Mouse (Mus musculus) cerebellum, adult 18-20 months (tissue): Measurements from ENCODE around the gene Ypel3.
A peak's percentile ranks its signal among the peaks of the same experiment; 100 is the strongest.
"Not testable (repeated sequence)": the region's sequence is repeated elsewhere in the genome, so short reads cannot be mapped to it uniquely, and the experiment has no call there.

Source experiments
- DNase-seq, 2 experiments: peaks; one replicate each; pipeline ENCODE4 v3.0.0; 2021

Ypel3 gene

DNA sequence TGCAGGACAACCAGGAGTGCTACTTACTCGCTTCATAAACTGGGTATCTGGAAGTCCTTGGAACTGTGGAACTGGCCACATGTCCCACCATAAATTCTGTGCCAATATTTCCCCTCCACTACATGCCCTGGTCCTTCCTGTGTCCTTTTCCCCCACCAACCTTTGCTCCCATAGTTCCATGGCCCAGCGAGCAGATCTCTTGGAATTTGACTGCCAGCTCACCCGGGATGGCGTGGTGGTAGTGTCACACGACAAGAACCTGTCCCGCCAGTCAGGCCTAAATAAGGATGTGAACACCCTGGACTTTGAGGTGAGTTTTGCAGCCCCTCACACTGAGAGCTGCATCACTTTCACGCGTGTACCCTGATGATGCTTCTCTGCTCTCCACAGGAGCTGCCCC lies 9.8 kb upstream of the Ypel3 start:
- DNase-seq: no peak

DNA sequence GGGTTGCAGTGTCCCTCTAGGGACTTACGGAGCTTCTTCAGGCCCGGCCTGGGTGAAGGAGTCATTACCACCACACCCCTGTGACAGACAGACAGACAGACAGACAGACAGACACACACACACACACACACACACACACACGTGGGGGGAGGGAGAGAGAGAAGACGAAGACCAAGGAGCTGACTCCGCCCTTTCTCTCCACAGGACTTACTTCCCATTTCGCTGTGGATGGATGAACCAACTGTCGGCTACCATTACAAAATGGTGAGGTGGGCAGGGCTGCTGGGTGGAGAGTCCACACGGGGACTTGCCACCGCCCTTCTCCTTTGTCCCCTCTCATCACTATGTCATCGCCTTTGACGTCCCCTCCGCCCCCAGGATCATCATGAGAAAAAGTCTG lies 6.0 kb upstream of the Ypel3 start:
- peak in 1 of 2 experiments; percentile 3 for DNase-seq

DNA sequence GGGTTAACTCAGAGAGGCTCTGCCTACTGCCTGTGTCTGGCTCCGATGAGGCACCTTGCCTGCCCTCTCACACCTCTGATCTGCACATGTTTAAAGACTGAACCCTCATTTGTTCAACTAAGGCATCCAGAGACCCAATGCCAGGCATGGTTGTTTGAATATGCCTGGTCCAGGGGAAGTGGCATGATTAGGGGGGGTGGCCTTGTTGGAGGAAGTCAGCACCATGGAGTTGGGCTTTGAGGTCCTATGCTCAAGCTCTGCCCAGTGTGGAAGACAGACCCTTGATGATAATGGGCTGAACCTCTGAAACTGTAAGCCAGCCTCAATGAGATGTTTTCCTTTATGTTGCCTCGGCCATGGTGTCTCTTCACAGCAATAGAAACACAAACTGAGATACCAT lies 3.4 kb upstream of the Ypel3 start:
- peak in 1 of 2 experiments; percentile 5 for DNase-seq

DNA sequence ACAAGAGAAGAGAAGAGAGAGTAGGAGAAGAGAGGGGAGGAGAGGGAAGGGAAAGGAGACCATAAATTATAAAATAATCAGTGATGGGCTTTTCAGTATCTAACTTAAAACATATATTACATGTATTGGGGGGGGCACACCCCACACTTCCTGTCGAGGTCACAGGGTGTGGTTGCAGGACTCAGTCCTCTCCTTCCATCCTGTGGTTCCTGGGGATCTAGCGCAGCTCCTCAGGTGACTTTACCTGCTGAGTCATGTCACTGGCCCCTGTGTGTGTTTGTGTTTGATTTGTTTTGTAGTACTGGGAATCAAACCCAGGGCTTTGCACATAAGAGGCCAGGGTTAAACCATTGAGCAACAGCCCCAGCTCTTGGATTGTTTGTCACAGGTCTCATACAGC lies 2.3 kb upstream of the Ypel3 start:
- no peak for DNase-seq

DNA sequence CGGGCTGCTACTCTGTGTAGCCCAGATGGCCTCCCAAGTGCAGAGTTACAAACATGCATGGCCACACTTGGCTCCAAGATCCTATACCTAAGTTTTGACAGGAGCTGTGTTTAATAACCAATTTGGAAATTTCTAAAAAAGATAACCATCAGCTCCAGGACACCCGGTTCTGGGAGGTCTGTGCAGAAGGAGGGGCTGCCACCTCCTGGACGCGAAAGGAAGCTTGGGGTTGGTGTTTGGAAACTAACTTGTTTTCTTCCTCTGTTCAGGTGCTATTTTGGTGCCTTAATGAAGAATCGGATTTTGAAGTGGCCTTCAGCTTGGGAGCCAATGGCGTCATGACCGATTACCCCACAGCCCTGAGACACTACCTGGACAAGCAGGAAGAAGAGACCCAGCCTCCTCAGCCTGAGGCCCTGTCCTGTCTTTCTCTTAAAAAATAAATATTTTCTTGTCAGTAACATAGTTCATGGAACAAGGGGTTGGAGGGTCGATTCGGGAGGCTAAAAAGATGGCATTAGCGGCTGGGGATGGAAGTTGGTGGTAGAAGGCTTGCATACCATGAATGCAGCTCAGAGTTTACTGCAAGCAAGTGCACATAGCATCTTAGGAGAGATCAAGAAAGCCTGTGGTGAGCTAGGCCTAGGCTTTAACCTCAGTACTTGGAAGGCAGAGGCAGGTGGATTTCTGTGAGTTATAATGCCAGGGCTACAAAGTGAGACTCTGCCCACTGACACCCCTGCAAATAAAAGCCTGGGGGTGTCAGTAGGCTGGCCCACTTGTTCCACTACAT lies 1.4 kb upstream of the Ypel3 start:
- peak in 1 of 2 experiments; percentile 6 for DNase-seq

DNA sequence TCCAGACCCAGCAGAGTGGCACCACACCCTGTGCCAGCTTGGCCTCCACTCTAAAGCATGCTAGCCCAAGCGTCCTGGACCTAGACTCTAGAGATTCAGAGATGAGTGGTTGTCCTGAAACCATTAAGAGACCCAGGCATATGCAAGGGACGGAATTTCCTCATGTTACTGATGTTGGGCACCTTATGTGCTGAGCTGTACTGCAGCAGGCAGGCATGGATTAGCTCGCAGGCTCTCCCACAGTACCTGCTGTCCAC lies 849 bp upstream of the Ypel3 start:
- DNase-seq: peak in 1 of 2 experiments; percentile 4

DNA sequence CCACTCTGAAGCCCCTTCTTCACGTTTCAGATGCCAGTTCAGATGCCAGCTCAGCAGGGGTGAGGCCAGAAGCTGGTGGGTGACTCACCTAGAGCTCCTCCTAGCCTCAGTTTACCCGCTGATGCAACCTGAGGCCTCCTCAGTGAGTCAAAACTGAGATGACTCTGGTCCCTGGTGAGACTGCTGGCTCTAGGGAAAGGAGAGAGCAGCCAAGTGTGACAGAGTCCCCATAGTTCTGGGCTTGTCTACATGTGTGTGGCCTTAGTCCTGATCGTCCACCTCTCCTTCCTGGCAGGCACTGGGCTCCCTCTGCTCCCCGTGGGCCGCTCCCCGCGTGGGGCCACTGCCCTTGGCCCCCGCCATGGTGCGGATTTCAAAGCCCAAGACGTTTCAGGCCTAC lies 721 bp downstream of the Ypel3 start:
- DNase-seq: peak; percentile 49 to 54

DNA sequence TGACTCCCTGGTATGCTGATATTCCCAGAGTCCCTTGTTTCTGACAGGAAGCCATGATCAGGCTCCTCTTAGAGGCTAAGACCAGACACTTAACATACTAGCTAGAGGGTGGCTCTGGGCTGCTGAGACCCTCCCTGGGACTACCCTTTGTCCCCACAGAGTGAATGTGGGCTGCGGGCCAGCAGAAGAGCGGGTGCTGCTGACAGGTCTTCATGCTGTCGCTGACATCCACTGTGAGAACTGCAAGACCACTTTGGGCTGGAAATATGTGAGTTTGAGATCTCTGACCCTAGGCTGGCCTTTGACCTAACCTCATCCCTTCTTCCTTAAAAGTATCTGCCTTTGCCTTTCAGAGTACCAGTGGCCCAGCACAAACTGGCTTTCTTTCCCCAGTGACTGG lies 1.4 kb downstream of the Ypel3 start:
- no peak for DNase-seq

DNA sequence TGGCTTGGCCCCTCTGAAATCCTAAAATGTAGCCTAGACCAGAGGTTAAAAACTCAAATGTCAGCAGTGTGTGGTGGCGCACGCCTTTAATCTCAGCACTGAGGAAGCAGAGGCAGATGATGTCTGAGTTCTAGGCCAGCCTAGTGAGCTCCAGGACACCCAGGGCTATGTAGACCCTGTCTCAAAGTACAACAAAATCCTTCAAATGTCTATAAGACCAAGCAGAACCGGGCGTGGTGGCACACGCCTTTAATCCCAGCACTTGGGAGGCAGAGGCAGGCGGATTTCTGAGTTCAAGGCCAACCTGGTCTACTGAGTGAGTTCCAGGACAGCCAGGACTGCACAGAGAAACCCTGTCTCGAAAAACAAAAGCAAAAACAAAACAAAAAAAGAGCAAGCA lies 2.3 kb downstream of the Ypel3 start:
- not testable (repeated sequence) for DNase-seq

DNA sequence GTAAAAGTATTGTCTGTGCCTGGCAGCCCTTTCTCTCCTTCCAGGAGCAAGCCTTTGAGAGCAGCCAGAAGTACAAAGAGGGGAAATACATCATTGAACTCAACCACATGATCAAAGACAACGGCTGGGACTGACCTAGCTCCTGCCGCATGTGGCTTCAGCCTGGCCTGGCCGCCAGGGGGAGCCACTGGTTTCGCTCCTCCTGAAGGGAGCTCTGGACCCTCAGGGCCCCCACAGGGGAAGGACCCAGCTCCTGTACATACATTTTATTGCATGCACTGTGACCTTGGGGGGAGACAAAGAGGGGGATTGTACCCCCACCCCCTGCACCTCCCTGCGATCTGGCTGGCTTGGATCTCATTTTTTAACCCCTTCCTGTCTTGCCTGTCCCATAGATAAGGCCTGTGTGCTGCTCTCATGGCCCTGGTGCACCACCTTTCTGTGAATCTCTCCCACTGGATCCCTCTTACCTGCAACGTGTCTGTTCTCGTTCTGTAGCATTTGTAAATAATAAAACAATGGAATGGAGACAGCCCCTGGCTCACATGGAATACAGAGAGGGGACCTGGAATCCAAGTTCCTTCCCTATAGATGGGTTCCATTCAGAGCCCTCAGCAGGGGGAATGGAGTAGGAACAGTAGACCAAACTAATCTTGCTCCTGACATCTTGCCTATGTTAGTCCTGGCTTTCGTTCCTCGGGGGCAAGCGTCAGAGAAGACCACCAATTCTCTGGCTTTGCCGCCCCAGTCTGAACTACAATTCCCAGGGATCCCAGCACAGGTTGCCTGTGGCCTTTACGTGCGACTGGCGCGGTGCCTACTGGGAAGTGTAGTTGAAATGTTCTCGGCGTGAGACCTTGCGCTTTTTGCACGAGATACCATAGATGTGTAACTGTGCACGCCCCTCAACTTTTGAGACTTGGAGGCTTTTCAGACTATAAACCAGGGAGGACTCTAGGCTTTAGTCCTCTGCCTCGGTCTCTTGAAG lies 3.5 kb downstream of the Ypel3 start:
- DNase-seq: peak; percentile 87 to 90

DNA sequence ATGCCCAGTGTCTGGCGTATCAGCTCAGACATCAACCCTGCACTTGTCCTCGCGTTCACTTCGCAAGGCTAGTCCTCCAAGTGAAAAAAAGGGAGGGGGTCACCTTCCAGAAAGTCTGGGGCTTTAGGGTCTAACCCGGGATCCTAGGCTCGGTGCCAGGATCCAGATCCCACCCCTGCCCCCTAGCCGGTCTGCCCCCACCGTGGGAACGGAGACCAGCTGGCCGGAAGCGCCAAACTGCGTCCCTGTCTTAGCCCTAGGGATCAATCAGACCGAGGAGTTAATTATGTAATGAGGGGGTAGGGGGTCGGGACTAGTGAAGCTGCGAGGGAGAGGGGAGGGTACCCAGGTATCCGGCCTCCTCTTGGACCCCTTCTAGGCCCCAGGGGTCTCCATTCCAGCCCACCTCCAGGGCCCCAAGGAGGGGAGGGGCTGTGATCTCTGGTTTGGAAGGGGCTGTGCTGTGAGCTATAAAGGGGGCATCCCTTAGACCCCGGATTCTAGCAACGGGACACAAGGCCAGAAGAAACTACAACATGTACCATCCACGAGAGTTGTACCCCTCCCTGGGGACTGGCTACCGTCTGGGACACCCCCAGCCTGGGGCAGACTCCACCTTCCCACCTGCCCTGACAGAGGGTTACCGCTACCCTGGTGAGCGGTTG lies 4.3 kb downstream of the Ypel3 start, which contains the start of gene Tbx6:
TSS of gene Tbx6 (plus strand) at position 513 of the 665 bp plus-strand sequence.
- peak in 1 of 2 experiments; percentile 49 for DNase-seq

DNA sequence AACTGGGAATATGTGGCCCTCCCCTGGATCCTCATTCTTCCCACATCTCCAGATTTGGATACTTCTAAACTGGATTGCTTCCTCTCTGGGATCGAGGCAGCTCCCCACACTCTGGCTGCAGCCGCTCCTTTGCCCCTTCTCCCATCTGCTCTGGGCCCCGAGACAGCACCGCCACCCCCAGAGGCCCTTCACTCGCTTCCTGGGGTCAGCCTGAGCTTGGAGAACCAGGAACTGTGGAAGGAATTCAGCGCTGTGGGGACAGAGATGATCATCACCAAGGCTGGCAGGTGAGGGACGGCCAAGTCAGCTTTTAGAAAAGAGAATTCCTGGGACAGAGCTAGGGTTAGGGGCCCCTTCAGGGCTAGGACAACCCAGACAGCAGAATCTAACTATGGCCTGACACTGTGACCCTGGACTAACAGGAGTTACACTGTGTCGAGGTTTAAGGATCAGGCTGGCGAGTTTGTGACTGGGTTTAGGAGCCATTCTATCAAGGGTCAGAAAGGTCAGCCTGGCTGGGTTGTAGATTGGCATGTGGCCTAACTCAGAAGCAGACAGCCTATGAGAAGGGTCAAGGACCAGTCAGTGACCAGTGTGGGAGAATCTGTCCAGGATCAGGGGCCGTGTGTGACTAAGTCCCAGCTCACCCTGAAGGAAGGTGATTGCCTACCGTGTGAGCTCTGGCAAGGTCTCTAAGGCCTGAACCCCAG lies 5.1 kb downstream of the Ypel3 start:
- DNase-seq: no peak

DNA sequence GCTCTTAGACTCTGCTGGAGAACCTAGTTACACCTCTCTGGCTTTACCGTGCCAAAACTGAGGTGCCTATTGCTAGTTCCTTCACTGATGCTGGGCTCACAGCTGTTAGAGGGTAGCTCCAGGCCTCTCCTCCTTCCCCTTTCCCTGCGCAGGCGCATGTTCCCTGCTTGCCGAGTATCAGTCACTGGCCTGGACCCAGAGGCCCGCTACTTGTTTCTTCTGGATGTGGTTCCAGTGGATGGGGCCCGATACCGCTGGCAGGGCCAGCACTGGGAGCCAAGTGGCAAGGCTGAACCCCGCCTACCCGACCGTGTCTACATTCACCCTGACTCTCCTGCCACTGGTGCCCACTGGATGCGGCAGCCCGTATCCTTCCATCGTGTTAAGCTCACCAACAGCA lies 5.9 kb downstream of the Ypel3 start:
- no peak for DNase-seq

DNA sequence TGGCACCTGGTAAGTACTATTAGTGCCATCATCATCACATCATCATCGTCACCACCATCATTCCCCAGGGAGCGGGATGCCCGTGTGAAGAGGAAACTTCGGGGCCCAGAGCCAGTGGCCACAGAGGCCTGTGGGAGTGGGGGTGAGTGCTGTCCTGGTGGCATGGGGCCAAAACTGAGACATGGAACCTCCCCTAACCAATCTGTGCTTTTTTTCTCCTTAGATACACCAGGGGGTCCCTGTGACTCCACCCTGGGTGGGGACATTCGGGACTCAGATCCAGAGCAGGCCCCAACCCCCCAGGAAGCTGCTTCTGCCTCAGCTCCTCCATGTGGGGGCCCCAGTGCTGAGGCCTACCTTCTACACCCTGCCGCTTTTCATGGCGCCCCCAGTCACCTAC lies 7.7 kb downstream of the Ypel3 start:
- DNase-seq: no peak

DNA sequence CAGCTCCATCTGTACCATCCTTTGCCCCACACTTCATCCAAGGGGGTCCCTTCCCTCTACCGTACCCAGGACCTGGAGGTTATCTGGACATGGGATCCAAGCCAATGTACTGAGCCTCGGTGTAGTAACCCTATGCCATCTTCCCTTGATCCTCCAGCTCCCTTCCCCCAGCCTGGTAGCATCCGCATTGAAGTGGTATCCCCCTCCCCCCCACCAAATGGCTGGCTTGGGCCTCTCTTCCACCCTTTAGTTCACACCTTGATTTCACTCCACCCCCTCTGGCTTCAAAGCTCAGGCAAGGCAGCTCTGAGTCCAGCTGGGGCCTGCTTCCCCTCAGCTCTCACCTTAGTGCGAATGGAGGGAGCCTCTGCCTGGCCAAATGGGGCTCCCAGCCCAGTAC lies 8.3 kb downstream of the Ypel3 start:
- no peak for DNase-seq

DNA sequence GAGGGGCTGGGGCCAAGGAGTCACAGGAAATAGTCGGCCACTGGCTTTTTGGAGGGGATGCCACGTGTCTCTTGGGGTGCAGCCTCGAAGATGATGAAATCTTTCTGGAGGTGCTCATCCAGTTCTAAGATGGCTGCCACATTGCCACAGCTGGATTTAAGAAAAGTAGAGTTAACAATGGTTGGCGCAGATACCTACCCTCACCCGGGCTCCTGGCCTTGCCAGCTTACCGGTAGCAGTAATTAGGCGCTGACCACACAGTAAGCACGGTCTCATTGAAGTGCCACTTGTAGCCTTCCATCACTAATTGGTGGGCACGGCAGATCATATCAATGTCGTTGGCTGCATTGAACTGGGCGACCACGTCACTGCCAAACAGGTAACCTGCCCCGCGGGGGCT lies 9.4 kb downstream of the Ypel3 start:
- no peak for DNase-seq

DNA sequence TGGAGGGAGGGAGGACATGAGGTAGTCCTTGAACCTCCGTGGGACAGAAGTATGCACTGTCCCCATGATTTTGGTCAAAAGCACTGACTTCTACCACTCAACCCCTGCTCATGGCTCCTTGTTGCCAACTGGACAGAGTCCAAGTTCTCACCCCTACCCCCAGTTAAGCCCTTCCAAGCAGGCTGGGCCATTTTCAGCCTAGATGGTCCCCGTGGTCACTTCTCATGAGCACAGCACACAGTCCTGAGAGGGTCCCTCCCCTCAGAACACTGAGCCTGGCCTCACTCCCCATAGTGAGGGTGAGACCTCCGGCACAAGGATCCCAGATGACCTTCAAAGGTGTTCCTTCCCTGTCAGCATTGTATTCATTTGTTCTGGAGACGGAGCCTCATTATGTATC lies 12.4 kb downstream of the Ypel3 start:
- DNase-seq: no peak

DNA sequence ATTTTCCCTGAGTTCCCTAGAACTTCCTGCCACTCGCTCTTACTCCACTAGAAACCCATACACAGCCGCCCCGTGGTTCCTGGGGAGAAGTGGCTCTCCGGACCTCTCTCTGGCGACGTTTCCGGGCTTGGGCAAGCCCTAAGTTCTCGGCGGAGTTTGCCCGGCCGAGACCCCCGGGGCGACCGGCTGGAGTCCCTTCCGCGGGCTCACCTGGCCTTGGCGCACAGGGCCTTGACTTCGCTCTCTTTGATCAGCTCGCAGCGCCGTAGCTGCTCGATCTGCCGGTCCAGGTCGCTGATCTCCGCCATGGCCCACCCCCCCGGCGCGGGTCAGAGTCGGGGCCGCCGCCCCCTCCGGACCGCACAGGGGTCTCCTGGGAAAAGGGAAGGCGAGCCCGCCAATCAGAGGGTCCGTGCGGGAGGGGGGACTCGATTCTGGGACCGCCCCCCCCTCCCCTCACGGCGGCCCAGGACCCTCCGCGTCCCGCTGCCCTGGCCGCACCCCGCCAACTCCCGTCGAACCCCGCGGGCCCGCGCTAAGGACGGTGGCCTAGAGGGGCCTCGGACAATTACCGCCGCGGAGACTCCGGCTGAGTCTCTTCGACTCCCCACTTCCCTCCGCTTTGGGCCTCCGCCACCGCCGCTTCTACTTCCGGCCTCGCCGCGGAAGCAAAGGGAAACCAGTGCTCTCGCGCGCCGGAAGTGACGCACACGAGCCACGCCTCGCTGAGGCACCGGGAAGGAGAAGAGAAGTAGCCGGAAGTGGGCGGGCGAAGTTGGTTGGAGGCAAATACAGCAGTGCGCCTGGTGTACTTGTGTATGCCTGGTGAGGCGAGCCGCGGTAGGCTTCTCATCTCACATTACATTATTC lies 15.3 kb downstream of the Ypel3 start, which contains the start of gene Ppp4c:
TSS of gene Ppp4c (minus strand) at position 646 of the 870 bp plus-strand sequence.
- peak; percentile 97 to 98 for DNase-seq

DNA sequence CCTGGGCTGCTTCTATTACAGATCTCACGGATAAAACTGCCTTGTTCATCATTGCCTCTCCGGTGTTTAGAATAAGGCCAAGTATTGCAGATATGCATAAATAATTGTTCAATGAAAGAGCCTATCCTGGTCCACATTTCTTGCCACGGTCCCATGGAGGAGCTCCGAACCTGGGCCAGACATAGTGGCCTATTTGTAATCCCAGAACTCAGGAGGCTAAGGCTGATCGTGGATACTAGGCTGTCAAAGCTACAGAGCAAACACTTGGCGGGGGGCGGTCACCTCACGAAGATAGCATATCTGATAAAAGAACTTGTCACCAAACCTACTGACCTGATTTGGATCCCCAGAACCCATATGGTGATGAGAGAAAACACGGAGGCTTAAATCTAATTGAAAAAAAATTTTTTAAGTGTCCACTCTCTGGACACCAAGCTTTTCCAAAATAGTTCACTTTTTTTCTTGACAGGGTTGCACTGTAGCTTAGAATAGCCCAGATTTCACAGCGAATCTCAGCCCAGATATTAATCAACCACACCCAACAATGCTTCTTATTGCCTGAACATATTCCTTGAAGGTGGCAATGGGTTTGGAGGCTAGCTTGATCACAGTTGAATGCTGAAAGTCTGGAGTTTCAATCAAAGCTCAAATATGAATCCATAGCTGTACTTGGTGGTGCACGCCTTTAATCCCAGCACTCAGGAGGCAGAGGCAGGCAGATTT lies 16.1 kb downstream of the Ypel3 start:
- DNase-seq: no peak

DNA sequence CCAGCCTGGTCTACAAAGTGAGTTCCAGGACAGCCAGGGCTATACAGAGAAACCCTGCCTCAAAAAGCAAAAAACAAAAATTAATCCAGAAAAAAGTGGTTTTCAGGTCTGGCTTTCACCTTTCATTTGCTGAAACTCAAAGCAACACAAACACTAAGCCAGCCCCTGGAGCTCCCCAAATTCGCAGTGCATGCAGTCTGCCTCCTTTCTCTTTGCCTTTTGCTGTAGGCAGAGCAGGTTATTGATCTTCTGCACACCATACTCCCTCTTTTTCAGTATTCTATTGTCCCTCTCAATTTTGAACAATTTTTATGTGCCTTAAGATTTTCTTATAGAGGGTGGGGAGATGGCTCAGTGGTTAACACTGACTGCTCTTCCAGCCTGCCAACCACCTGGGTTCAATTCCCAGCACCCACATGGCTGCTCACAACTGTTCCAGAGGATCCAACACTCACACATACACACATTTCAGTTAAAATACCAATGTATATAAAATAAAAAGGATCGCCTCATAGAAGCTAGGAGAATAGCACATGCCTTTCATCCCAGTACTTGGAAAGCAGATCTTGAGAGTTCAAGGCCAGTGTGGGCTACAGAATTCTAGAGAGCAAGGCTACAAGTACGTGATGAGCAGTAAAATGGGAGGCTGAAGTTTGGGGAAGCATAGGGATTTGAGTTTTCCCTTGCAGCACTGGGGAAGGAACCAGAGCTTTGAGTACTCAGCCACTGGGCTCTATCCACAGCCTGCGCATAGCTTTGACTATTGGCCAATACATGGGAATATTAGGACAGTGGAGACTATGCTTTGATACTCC lies 16.9 kb downstream of the Ypel3 start:
- DNase-seq: no peak
